9 mouse cellular contexts compared by ENCODE assay signal in the genomic region with DNA sequence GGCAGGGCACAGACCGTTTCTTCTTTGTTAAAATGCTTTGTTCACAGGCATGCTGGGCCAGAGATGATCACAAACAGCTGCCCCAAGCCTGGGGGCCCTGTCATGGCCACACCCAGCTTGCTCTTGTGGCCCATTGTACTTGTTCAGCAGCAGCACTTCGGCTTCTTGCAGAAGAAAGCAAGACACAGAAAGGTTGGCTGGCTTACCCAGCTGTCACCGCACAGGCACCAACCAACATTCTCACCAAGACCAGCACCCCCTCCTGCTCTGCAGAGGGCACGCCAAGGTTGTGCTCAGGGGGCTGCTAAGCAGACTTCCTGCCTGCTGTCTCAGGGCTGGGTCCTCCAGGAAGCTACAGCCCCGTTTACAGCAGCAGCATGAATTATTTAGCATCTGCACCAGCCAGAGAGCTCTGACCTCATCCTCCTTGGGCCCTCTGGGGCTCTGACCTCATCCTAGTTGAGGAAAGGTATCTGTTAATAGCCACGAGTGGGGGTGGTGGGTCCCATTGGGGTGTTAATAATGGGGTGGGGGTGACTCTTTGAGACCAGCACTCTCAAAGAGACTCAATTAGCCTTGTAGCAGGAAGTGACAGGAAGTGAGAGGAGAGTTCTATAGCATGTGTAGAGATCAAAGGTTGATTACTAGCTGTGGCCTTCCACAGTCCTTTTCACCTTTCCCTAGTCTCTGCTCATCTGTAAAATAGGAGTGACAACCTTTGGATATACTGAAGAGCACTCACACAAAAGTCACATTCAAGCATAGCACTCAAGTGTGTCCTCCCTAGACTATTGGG. TPM values are rescaled to one million over a fixed set of nuclear protein-coding genes. Genes with fewer than 3 reads are reported as not detected.
A peak's percentile ranks its signal among the peaks of the same experiment; 100 is the strongest.
DNase-seq lines count a peak whose midpoint lies in the region; ATAC-seq lines count a peak whose summit lies in the region.
"Had no signal": no experiment of that assay in that cellular context is flagged by ENCODE, and none has a peak within 500 bp of the region (broad histone marks: within the 10 kb centered on the region; RNA-seq: fewer than 3 reads in every experiment).

No protein-coding gene starts in this region.

- H3K4me2 ChIP-seq in liver, embryonic 16.5 days (ENCODE audit: low read depth, low read length), result no peak overlapping the region

- H3K4me1 ChIP-seq in liver, embryonic 16.5 days (ENCODE audit: control insufficient read depth, low read depth, low read length), result peaks cover 17% of the 10 kb centered on the region

- H3K4me3 ChIP-seq in liver, embryonic 16.5 days (ENCODE audit: low read depth, low read length), result no peak overlapping the region

- H3K9ac ChIP-seq in liver, embryonic 16.5 days (ENCODE audit: low read depth, low read length), result no peak overlapping the region

- no peak for ATAC-seq in liver, embryonic 16.5 days (ENCODE audit: low read depth)
- no peak for ATAC-seq in granulocyte monocyte progenitor cell, adult 5-6 weeks (replicated peaks; ENCODE audit: poor library complexity, severe bottlenecking)

- no peaks in the 10 kb centered on the region for H3K36me3 ChIP-seq in liver, embryonic 16.5 days (ENCODE audit: control insufficient read depth, insufficient read depth)

- no peaks in the 10 kb centered on the region for H3K27me3 ChIP-seq in liver, embryonic 16.5 days (ENCODE audit: control insufficient read depth, insufficient read depth, low read depth, low read length)

- DNase-seq in gastrocnemius, postnatal 25 days, result peak; percentile 18
- DNase-seq in gastrocnemius, adult 18-20 months (ENCODE audit: low spot score), result no peak
- DNase-seq in spleen, postnatal 36 days (ENCODE audit: low spot score in 2 of 2), result peak; percentile 50 to 58
- DNase-seq in spleen, adult 12 weeks (ENCODE audit: low spot score), result no peak
- DNase-seq in left cerebral cortex, postnatal 36 days (ENCODE audit: low spot score in 2 of 2), result no peak
- no peak for DNase-seq in ovary, postnatal 36 days (ENCODE audit: low spot score)
- DNase-seq: lung, postnatal 14 days had no signal

- peak overlapping the region; percentile 37 for H3K27ac ChIP-seq in liver, embryonic 16.5 days (ENCODE audit: low read length)

- 20% methylated on average over 6 of the region's 6 CpGs for WGBS in liver, embryonic 16.5 days (ENCODE audit: insufficient replicate concordance)

- no peaks in the 10 kb centered on the region for H3K9me3 ChIP-seq in liver, embryonic 16.5 days (replicated peaks; ENCODE audit: control insufficient read depth, low read length)

- intact Hi-C loops in left cerebral cortex, postnatal 36 days (cut with DNase I), result no loop called here

RNA-seq across cellular contexts. Expression of gene Cd300a, which starts 16.6 kb away (rescaled TPM):
- total RNA-seq in gastrocnemius, postnatal 25 days (2021), result under 1 TPM; 0.43 to 0.72 TPM
- under 1 TPM; 0.59 to 0.81 TPM for total RNA-seq in gastrocnemius, adult 18-20 months (2021)
- 5.9 and 6.2 TPM in 2 replicates for polyA plus RNA-seq in liver, embryonic 16.5 days (2015; fragmentation: Nextera tagmentation; extraction: Ambion mirVana)
- 11.4 and 12.6 TPM in 2 replicates for total RNA-seq in granulocyte monocyte progenitor cell, adult 5-6 weeks (2014; fragmentation: Nextera tagmentation)
- 14.3 and 20.8 TPM in 2 replicates for total RNA-seq in granulocyte monocyte progenitor cell, adult 5-6 weeks (2017)
- under 1 TPM; 0.42 to 0.61 TPM for total RNA-seq in left cerebral cortex, postnatal 36 days (2021)

RNA-seq across cellular contexts. Expression of gene Gprc5c, which starts 22.3 kb away (rescaled TPM):
- 10 to 100 TPM; 31.2 to 47.0 TPM for total RNA-seq in gastrocnemius, postnatal 25 days (2021)
- total RNA-seq in gastrocnemius, adult 18-20 months (2021), result 10 to 100 TPM; 39.7 to 43.7 TPM
- 19.5 and 20.2 TPM in 2 replicates for polyA plus RNA-seq in liver, embryonic 16.5 days (2015; fragmentation: Nextera tagmentation; extraction: Ambion mirVana)
- not detected in 2 replicates for total RNA-seq in granulocyte monocyte progenitor cell, adult 5-6 weeks (2014; fragmentation: Nextera tagmentation)
- total RNA-seq in granulocyte monocyte progenitor cell, adult 5-6 weeks (2017), result not detected in 2 replicates
- 1 to 10 TPM; 4.7 to 8.0 TPM for total RNA-seq in left cerebral cortex, postnatal 36 days (2021)

Comparison
In these comparisons a context has a peak if more than half of its experiments do, and no peak if none do; other contexts are left out.
1. DNase-seq: peak in gastrocnemius, postnatal 25 days (single experiment) and spleen, postnatal 36 days (2 of 2); none in gastrocnemius, adult 18-20 months (single experiment), spleen, adult 12 weeks (single experiment), left cerebral cortex, postnatal 36 days (0 of 2) and ovary, postnatal 36 days (single experiment).
2. RNA of gene Cd300a, which starts 16.6 kb away (total RNA-seq): 11.4 to 20.8 TPM in granulocyte monocyte progenitor cell, adult 5-6 weeks; 0.59 to 0.81 TPM in gastrocnemius, adult 18-20 months, 0.43 to 0.72 TPM in gastrocnemius, postnatal 25 days and 0.42 to 0.61 TPM in left cerebral cortex, postnatal 36 days; every median in the first group is over 4 times any median in the second.
3. RNA of gene Gprc5c, which starts 22.3 kb away (total RNA-seq): 31.2 to 47.0 TPM in gastrocnemius, postnatal 25 days, 39.7 to 43.7 TPM in gastrocnemius, adult 18-20 months and 4.7 to 8.0 TPM in left cerebral cortex, postnatal 36 days; not detected in granulocyte monocyte progenitor cell, adult 5-6 weeks; every median in the first group is over 4 times any median in the second.